Mouse (Mus musculus) C2C12 (cell line): Measurements from ENCODE around the gene Erbb2. TPM values are rescaled to one million over a fixed set of nuclear protein-coding genes. Genes with fewer than 3 reads are reported as not detected.
A peak's percentile ranks its signal among the peaks of the same experiment; 100 is the strongest.

Experiments used
- H3K27me3 ChIP-seq: one replicate; pipeline ENCODE4 v1.6.1; 2011; ENCODE audit not compliant: control insufficient read depth, insufficient read depth, insufficient read length
- H3K36me3 ChIP-seq: one replicate; pipeline ENCODE4 v1.6.1; 2011; ENCODE audit not compliant: control insufficient read depth, insufficient read depth
- H3K4me3 ChIP-seq: one replicate; pipeline ENCODE4 v1.5.1; 2011; ENCODE audit warnings: mild to moderate bottlenecking, control low read depth; ENCODE audit not compliant: poor library complexity, insufficient read depth, severe bottlenecking
- H3K79me2 ChIP-seq: one replicate; pipeline ENCODE4 v1.6.1; 2011; ENCODE audit not compliant: control insufficient read depth, insufficient read depth
- H3K79me3 ChIP-seq: one replicate; pipeline ENCODE4 v1.6.1; 2011; ENCODE audit warnings: low read depth, control low read depth
- H3ac ChIP-seq: one replicate; pipeline ENCODE3; 2011; ENCODE audit warnings: low read depth; ENCODE audit not compliant: control insufficient read depth, insufficient read length
- CEBPB ChIP-seq: IDR thresholded peaks from one replicate; pipeline ENCODE4 v1.6.1; 2011; ENCODE audit warnings: low read depth, mild to moderate bottlenecking, control low read depth, moderate library complexity
- CTCF ChIP-seq: IDR thresholded peaks from one replicate; pipeline ENCODE4 v1.5.1; 2011; ENCODE audit not compliant: control insufficient read depth, insufficient read depth, insufficient read length
- FOSL1 ChIP-seq: IDR thresholded peaks from one replicate; pipeline ENCODE4 v1.8.0; 2011; ENCODE audit warnings: mild to moderate bottlenecking, low read length; ENCODE audit not compliant: poor library complexity, insufficient read depth, severe bottlenecking
- MAX ChIP-seq: IDR thresholded peaks from one replicate; pipeline ENCODE4 v1.6.1; 2011; ENCODE audit warnings: mild to moderate bottlenecking, control low read depth
- MYOD1 ChIP-seq: IDR thresholded peaks from one replicate; pipeline ENCODE4 v1.6.1; 2011; ENCODE audit warnings: low read depth; ENCODE audit not compliant: control insufficient read depth, insufficient read length
- MYOG ChIP-seq: IDR thresholded peaks from one replicate; pipeline ENCODE4 v1.6.1; 2011; ENCODE audit not compliant: control insufficient read depth, insufficient read length; ENCODE audit errors: extremely low read depth
- USF1 ChIP-seq: IDR thresholded peaks from one replicate; pipeline ENCODE4 v1.6.1; 2011; ENCODE audit warnings: low read depth, mild to moderate bottlenecking, control low read depth, moderate library complexity
- polyA plus RNA-seq: library from polyadenylated mRNA; unstranded; fragments of >200 nt; fragmentation: generic; extraction: Trizol; gene quantifications from one replicate; pipeline ENCODE4 v1.2.1, GENCODE M21; 2012; ENCODE audit warnings: missing spikeins

The Erbb2 gene
- polyA plus RNA-seq, 1 experiment: 15.4 TPM

GRCm38 (mm10) chr11:98479026-98479939 lies 67.0 kb downstream of the Erbb2 start:
- H3K27me3 ChIP-seq: peaks cover 60% of the 10 kb centered on the region
- TF ChIP-seq USF1 (peak; percentile 35), CTCF (no peak)
- no peak overlapping the region for H3K4me3 ChIP-seq

GRCm38 (mm10) chr11:98479940-98480497 lies 67.7 kb downstream of the Erbb2 start:
- H3K27me3 ChIP-seq: peaks cover 62% of the 10 kb centered on the region
- no peak overlapping the region for H3K4me3 ChIP-seq
- H3K79me3 ChIP-seq: no peaks in the 10 kb centered on the region
- H3K79me2 ChIP-seq: no peaks in the 10 kb centered on the region
- no peak overlapping the region for H3ac ChIP-seq
- no peaks in the 10 kb centered on the region for H3K36me3 ChIP-seq
- TF ChIP-seq MYOD1 (no peak), MAX (no peak), FOSL1 (no peak), CTCF (no peak), USF1 (no peak), CEBPB (no peak)

More at GRCm38 (mm10) chr11:98479026-98479939, 67.0 kb downstream of the Erbb2 start:
- Histone ChIP-seq H3K36me3 (no peaks in the 10 kb centered on the region), H3K79me3 (no peaks in the 10 kb centered on the region), H3ac (no peak overlapping the region), H3K79me2 (no peaks in the 10 kb centered on the region)

- H3K4me3 ChIP-seq: no peak overlapping the region
- H3K79me3 ChIP-seq: no peaks in the 10 kb centered on the region
- H3ac ChIP-seq: no peak overlapping the region
- no peak for TF ChIP-seq FOSL1
- TF ChIP-seq CEBPB: no peak
- TF ChIP-seq MYOD1: no peak
- TF ChIP-seq USF1: no peak
- TF ChIP-seq CTCF: no peak
- TF ChIP-seq MYOG: no peak
- no peak for TF ChIP-seq MAX
- no peaks in the 10 kb centered on the region for H3K36me3 ChIP-seq
- H3K27me3 ChIP-seq: peaks cover 70% of the 10 kb centered on the region
- H3K79me2 ChIP-seq: no peaks in the 10 kb centered on the region
Observed at GRCm38 (mm10) chr11:98481231-98481630, 69.0 kb downstream of the Erbb2 start.

GRCm38 (mm10) chr11:98482067-98482466 lies 69.8 kb downstream of the Erbb2 start:
- H3ac ChIP-seq: no peak overlapping the region
- H3K79me3 ChIP-seq: no peaks in the 10 kb centered on the region
- H3K4me3 ChIP-seq: no peak overlapping the region
- H3K27me3 ChIP-seq: peaks cover 68% of the 10 kb centered on the region
- TF ChIP-seq FOSL1 (no peak), MYOD1 (no peak), MAX (no peak), CTCF (no peak), USF1 (no peak), CEBPB (no peak), MYOG (no peak)
- H3K36me3 ChIP-seq: no peaks in the 10 kb centered on the region
- no peaks in the 10 kb centered on the region for H3K79me2 ChIP-seq

- Histone ChIP-seq H3K27me3 (peaks cover 77% of the 10 kb centered on the region), H3K4me3 (no peak overlapping the region), H3ac (no peak overlapping the region), H3K79me3 (no peaks in the 10 kb centered on the region), H3K79me2 (no peaks in the 10 kb centered on the region), H3K36me3 (no peaks in the 10 kb centered on the region)
- no peak for TF ChIP-seq MYOD1
Observed at GRCm38 (mm10) chr11:98485749-98486148, 73.5 kb downstream of the Erbb2 start.

Other genes with a start within 250 kb of the Erbb2 start
- gene Med1, start 219.2 kb upstream of the Erbb2 start, polyA plus RNA-seq: 18.0 TPM
- 8.7 TPM for gene Cdk12, start 209.4 kb upstream of the Erbb2 start, polyA plus RNA-seq
- gene Neurod2, start 82.8 kb upstream of the Erbb2 start, polyA plus RNA-seq: not detected
- 0.28 TPM for gene Ppp1r1b, start 64.1 kb upstream of the Erbb2 start, polyA plus RNA-seq
- gene Stard3, start 54.1 kb upstream of the Erbb2 start, polyA plus RNA-seq: 28.3 TPM
- gene Tcap, start 28.7 kb upstream of the Erbb2 start, polyA plus RNA-seq: 0.13 TPM
- gene Pnmt, start 26.0 kb upstream of the Erbb2 start, polyA plus RNA-seq: 0.04 TPM
- gene Pgap3, start 12.0 kb upstream of the Erbb2 start, polyA plus RNA-seq: 6.3 TPM
- gene Mien1, start 26.5 kb downstream of the Erbb2 start, polyA plus RNA-seq: 73.7 TPM
- gene Grb7, start 33.9 kb downstream of the Erbb2 start, polyA plus RNA-seq: not detected
- not detected for gene Ikzf3, start 133.6 kb downstream of the Erbb2 start, polyA plus RNA-seq
- not detected for gene Zpbp2, start 138.6 kb downstream of the Erbb2 start, polyA plus RNA-seq
- 25.0 TPM for gene Ormdl3, start 174.9 kb downstream of the Erbb2 start, polyA plus RNA-seq
- gene Lrrc3c, start 185.8 kb downstream of the Erbb2 start, polyA plus RNA-seq: not detected
- gene Gm12355, start 213.2 kb downstream of the Erbb2 start, polyA plus RNA-seq: 0.34 TPM
- gene Gsdma3, start 213.9 kb downstream of the Erbb2 start, polyA plus RNA-seq: not detected
- gene Gsdma2, start 234.3 kb downstream of the Erbb2 start, polyA plus RNA-seq: not detected